Mouse (Mus musculus) 416B (cell line): ENCODE data around the gene Rassf3.
A peak's percentile ranks its signal among the peaks of the same experiment; 100 is the strongest.

Experiments
- DNase-seq: peaks from one replicate; pipeline ENCODE4 v3.0.0; 2011; ENCODE audit warnings: low read depth

The Rassf3 gene

DNA sequence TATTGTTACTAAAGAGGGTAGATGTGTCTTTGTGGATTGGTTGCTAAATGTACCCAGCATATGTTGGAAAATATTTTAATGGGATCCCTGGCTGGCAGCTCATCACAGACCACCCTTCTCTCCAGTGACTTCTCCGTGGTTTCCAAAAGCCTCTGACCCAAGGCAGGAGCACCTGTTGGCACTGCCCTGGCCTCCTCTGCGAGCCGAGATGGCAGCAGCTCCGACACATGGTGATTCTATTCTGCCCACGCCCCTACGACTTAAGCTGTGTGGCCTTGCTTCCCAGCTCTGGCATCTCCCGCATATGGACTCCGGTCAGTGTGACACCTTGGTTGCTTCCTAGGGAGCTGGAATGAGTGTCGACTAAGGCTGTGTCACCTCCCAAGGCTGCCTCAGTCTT, 73.0 kb downstream of the Rassf3 start:
- no peak for DNase-seq

DNA sequence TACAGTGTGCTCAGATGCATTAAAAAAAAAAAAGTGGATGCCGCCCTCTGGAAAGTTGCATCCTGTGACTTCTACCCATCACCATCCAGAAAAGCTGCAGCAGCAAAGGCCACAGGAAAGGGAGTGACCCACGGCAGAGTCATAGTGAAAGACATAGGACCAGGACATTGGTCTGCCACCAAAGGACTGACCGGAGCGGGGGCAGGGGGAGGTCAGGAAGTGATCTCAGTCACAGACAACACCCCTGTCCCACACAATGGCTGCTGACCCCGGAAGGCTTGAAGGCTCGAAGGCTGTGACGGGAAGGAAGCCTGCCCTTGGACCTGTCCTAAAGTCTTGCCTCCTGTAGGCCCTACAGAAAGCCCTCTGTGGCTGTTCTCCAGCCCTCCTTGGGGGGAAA, 75.1 kb downstream of the Rassf3 start:
- no peak for DNase-seq

DNA sequence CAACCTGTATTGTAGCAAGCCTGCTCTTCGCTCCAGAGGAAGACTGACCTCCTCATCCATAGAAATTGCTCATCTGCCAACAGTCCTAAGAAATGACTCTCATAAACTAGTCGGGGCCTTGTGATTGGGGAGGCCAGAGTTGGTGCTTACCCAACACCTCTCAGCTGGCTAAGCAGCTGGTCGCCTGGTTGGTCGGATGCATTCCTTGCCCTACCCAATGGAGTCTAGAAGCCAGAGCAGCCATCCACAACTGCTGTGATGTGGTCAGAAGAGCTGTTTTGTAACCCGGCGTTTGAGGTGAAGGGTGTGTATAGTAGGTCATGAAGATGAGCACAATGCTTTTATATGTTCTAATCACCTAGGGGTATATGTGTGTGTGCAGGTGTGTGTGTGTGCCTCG, 77.5 kb downstream of the Rassf3 start:
- peak; percentile 18 for DNase-seq

DNA sequence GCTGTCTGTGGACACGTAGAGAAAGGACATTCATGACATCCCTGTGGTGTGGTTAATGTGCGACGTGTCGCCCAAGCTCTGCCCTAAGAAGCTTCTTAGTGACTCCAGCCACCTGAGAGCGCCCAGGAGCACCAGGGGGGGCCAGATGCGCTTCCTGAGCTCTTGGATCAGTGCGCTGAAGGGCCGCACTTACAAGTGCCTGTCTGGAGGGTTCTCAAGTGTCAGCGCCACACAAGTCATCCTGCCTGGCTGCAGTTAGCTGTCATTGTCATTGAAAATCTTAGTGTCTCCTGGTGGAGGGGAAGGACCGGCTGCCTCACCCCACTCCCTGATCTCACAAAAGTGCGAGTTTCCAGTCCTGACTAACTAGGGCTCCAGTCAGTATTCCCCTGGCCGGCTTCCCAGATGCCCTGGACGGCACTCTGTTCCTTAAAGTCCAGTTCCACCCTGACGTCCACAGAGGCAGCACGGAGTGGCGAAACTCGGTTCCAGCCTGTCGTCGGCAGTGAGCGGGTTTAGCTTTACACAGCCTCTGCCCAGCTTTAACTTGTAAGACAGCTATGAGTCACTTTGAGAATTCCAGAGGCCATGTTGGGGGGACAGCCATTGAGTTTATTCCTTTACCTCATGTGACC, 80.5 kb downstream of the Rassf3 start:
- DNase-seq, result no peak

DNA sequence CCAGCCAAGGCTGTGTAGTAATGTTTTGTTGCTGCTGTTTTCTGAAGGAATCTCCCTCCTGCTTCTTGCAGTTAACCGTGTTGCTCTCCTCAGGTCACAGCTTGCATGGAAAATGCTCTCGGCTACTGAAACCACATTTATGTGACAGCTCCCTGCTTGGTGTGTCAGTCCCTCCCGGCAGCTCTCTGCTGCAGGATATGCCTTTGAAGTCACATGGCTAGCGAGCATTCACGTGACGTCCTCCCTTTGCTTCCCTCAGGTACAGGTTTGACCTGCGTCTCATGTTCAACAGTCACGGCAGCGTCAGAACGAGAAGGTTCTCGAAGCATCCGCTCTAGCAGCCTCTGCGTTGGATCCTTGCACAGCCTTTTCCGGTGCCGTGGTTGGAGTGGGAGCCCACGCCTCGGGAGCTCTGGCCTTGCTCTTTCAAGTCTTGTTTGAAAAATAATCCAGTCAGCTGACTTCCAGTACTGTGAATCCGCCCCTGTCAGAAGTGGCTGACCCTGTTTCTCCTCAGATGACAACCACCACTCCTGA, 81.3 kb downstream of the Rassf3 start:
- DNase-seq, result no peak

DNA sequence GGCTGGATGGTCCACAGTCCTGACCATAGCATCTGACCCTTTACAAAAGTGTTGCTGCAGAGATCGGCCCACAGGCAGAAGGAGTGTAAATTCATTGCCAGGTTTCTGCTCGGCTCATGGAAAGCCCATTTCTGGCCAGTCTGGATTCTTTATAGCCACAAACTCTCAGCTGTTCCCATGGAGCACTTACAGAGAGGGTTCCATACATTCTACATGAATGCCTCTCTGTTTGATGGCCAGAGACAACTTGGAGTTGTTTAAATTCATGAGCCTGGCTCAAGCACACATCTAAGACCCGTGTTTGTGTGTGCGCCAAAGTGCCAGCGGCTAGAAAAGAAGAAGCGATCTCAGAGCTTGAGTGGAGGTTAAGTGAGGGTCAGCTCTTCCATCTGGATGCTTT, 81.9 kb downstream of the Rassf3 start:
- DNase-seq, result no peak

DNA sequence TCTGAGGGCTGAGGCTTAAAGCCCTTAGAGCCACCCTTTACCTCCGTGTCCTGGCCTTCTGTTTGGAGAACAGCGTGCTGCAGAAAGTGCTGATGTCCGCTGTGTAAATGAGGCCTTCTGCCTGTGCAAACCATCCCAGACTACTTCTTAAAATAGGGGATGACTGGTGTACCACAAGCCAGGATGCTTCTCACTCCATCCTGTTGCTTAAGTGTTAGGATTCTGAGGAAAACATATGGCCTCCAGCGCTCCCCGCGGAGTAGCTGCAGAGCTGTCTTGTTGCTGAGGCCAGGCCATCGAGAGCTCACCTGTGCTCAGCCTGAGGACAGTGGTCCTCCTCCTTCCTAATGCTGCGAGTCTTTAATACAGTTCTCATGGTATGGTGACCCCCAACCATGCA, 84.2 kb downstream of the Rassf3 start:
- DNase-seq, result no peak

DNA sequence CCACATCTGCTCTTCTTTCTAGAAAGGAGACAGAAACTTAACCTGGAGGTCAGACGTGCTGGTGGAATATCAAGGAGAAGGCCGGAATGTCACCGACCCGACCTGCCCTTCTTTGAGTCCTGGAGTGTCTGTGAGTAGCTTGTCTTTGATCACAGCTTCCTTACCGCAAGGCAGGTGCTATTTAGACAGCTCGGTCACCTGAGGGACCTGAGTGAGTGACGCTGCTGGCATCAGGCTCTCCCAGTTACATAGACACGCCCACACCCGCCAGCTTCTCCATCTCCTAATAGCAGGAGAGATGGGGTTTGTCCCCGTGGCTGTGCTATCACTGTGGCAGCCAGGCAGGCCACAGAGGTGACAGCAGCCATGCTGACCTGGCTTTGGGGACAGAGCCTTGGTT, 85.5 kb downstream of the Rassf3 start:
- DNase-seq, result no peak

DNA sequence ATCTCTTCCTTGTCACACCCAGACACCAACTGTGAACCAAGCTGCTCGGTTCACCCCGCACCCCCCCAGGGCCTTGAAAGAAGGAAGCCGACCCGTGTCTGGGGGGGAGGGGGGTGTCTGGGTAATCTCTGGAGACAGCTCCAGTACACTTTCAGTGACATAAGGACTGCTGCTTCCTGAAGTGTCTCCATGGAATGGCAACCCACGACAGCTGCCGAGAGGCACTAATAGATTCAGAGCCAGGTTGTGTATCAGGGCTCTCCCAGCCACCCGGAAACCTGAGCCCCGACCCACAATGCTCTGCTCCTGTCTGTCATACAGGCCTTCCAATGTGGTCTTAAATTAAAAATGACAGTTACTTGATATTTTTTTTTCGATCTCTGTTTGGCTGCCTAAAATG, 89.8 kb downstream of the Rassf3 start:
- no peak for DNase-seq

DNA sequence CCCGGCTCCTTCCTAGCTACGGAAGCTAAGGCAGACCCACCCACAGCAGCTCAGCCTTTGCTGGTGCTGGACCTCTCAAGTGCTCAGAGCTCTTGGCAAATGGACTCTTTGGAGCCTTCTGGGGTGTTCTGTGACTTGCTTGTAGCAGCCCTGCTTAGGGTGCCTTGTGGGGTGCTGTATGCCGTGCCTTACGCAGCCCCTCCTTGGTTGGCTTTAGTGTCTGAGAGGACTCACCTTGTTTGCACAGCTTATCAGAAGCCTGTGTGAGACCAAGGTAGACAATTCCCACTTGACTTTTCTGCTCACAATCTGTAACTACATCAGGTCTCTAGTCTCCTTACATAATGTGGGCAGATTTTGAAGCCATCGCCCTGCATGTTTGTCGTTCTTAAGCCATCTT, 90.5 kb downstream of the Rassf3 start:
- no peak for DNase-seq

DNA sequence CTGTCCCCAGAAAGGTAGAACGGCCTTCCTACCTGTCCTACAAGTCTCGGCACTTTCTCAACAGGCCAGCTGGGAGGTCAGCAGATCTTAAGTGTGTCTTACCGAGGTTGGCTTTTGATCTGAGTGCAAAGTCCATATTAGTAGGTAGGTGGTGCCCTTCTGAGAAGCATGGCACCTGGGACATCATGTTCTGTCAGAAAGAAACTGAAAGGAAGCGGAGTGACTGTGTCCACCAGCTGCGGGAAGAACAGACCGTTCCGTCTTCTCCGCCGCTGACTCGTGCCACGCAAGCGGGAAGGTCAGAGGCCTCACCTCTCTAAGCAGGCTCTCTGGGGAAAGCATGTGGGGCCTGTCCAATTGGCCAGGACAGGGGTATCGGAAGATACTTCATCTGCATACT, 91.4 kb downstream of the Rassf3 start:
- DNase-seq, result no peak

DNA sequence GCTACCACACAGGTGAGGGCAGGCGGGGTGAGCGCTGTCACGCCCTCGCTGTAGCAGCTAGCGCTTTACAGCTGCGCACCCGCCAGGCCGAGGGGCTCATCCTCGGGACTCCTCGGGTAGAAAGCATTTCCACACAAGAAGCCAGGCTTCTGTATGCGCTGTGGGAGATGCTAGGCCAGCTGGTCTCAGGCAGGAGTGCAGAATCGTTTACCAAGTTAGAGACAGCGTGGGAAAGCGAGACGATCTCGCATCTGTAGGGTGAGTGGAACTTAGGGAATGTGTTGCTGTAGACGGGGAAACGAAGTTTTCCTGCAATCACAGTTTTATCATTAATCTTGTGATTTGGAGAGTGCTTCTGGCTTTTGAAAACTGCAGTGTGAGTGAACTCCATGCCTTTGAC, 94.9 kb downstream of the Rassf3 start:
- no peak for DNase-seq

DNA sequence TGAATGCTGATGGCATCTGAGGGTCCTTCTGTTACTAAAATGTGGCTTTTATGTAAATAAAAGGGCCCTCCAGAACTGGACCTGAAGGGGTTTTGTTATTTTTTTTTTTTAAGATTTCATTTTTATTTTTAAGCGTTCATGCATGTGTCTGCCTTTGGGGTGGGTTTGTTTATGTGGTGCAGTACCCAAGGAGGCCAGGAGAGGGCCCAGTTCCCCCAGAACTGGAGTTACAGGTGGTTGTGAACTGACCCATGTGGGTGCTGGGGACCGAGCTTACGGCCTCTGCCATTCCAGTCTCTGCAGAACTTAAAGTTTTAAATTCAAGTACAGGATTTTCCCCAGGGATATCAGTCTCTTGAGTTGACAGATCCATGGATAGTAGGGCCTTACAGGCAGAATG, 96.8 kb downstream of the Rassf3 start:
- DNase-seq, result no peak

DNA sequence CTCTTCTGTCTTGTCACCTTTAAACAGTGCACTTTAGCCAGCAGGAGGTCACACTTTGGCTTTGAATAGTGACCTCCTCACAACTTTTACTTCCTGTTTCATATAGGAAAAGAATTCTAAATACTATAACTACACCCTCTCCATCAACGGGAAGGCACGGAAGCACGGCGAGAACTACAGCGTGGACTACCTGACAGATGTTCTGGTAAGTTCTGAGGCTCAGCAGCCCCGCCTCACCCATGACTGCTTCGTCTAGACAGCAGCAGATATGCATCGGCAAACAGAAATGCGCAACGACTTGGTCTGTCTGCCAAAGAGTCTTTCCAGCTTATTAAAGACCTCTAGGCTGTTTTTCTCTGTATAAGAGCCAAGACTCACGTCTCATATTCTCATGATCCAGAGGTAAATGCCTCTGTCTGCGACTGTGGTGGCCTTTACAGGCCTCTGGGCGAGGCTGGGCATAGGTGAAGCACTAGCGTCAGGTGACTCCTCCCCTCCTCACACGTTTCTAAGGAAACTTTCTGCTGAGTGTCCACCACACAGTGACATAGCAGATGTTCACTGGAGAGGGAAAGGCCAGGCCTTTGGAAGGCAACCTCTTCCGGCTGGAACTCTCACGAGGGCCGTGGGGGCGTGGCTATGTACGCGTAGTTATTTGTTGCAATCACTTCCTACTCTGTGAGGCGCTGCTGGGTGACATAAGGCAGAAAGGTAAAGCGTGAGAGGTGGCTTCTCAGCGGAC, 99.4 kb downstream of the Rassf3 start:
- DNase-seq, result no peak

DNA sequence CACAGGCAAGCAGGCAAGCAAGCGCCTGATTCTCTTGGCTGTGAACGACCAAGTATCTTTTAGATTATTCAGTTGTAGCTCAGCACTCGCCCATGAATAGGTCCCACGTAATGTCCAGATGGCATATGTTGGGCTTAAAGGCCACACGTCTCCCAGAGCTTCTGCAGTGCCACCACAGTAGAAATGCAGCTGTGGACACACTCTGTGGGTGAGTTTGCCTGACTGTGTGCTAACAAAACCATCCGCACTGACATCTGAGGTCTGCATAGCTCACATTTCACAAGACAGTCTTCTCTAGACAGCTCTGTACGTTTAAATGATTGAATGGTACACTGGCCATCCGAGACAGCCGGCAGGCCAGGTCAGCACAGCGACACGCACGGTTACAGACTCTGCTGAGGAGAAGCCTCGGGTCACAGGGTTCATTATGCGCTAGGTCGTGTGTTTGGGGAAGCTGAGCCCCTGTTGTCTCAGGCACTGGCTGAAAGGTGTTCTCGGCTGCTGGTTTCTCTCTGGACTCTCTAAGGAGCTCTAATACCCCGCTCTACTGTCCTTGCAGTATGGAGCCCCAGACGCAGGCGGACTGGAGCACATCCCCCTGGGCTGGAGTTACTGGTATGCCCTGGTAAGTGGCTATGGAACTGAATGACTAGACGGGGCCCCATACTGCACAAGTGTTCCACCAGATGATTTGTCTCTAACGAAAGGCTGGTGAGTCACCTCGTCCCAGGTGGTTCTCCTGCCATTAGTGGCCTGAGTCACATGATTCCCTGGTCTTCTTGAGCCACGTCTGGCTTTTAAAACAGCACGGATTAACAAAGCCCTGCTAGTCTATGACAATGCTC, 100.3 kb downstream of the Rassf3 start:
- DNase-seq, result no peak

DNA sequence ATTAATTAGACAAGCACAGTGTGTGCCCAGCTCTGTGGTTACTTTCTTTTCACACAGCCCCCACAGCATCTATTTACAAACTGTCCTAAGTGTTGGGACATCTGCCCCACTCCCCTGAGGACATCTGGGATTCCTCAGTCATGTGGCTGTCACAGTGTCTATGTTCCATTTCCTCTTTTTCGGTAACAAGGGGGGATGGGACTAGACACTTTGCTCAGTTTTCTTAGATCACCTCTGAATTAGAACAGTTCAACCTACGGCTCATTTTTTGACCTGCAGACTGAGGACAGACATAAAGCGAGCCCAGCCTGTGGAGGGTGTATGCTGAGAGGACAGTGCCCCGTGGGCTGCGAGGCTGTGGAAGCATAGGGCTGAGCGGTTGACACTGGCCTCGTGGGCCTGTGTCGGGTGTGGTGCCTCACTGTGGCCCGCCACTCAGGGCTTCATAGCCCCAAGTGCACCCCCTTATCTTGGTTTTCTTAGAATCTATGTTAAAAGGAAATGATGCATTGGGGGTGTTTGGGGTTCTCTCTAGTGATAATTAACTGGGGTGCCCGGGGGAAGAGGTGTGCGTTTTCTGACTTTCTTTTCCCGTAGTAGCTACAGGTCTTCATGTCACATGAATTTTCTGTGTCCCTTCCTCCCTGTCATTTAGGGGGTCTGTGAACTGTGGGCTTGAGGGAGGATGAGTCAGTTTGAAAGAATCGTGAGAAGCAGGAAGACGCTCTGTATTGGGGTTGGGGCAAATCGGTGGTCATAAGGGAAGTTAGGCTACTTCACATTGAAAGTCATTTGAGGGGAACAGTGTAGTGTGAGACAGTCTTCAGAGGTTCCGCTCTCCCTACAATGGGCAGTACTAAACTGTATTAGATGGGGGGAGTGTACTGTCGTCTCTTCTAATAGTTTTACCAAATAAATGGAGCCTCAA, 101.2 kb downstream of the Rassf3 start:
- peak; percentile 48 for DNase-seq

DNA sequence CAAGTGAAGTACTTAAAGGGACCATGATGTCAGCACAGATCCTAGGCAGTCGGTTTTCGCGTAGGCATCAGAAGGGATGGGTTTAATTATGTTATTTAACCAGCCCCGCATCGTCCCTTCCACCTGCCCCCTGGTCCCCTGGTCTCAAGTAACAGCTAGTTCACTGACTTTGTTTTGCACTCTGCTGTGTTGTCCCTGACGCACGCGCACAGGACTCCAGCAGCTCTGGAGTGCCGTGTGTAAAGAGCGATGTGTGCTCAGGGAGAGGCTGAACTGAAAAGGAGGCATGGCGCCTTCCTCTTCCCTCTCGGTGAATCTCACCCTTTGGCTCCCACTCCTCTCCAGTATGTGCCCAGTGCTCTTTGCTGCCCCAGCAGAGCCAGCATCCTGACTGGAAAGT, 102.1 kb downstream of the Rassf3 start:
- DNase-seq, result no peak

DNA sequence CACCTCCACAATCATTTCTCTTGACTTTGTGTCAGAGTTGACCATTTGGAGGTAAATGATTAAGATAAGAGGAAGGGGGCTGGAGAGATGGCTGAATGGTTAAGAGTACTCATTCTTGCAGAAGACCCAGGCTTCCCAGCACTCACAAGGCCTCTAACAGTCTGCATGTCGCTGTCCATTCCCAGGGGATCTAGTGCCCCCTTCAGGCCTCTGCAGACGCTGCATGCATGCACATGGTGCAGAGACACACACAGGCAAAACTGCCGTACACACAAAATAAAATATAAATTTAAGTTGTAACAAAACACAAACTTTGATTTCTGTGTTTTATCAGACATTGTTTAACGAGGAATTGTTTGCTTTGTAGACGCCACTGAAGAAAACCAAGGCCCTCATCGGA, 105.4 kb downstream of the Rassf3 start:
- peak; percentile 38 for DNase-seq

DNA sequence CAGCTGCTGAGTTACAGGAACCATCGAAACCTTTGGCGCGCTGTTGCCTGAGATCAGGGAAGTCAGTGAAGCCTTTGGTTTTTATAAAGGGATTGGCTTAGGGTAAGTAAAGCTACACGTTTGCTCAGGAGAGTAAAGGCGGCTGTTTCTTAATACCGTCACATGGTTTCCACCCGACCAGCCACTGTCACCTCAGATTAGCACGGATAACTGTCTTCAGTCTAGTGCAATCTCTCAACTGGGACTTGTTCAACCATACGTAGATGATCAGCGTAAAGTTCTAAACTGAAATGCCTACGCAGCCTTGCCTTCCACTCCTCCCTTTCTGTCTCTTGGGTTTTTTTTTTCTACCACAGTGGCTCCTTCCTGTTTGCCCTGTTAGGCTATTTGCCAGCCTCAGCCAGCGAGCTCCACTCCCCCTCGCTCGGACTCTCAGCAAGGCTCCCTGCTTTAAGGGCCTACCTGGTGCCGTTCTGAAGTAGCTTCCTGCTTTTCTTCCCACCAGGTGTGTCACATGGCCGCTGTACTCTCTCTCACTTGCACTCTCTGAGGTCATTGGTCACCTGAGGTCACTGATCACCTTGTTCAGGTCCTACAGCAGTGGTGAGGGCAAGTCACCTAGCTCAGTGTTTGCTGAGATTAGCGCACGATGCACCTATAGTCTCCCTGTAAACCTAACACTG, 107.2 kb downstream of the Rassf3 start:
- DNase-seq, result peak; percentile 24

DNA sequence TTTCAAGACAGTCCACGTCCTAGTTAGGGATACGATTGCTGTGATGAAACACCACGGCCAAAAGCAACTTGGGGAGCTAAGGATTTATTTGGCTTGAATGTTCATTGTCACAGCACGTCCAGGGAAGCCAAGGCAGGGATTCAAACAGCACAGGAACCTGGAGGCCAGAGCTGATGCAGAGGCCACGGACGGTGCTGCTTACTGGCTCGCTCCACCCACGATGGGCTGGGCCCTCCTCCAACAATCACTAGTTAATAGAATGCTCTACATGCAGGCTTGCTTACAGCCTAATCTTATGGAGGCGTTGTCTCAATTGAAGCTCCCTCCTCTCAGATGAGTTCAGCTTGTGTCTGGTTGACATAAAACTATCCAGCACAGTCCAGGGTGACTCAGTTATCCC, 108.4 kb downstream of the Rassf3 start:
- DNase-seq, result no peak

DNA sequence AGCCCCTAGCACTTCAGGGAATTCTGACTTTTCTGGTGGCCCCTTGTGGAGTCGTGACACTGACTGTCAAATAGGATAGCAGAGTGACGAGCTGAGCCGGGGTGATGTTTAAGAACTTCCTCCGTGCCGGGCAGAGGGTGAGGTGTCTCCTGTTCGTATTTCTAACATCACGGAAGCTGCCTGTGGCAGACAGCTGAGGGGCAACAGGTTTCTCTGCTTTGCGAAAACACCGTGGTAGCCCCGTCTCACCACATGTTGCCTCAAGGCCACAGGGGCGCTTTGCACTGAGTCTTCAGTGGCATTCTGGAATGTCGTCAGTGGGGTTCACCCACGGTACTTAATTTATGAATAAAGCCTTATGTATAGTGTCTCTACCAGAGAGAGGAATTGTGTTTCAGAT, 108.9 kb downstream of the Rassf3 start:
- DNase-seq, result no peak
